Mouse (Mus musculus): ENCODE measurements around the gene Lnx1. TPM values are rescaled to one million over a fixed set of nuclear protein-coding genes. Genes with fewer than 3 reads are reported as not detected.

Lnx1 gene
- total and polyA plus RNA-seq, 2 experiments from 2014 or later = 18.7 to 36.9 TPM

DNA sequence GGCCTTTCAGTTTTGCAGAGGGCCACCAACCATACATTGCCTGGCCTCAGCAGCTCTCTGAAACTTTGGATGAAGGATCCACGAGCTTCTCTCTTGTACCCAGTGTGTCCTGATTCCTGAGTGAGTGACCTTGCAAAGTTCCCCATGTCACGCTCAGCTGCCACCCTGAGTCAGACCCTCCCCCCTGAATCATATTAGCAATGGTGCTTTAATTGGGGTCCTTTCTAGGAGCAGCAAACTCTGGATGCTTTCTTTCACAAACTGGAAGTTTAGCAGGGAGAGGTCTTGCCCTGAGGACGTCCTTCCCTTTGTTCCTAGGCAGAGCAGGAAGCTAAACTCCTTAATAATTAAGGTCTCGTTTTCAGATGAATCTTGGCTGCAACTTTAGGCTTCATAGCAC, 22.8 kb upstream of the Lnx1 start:
- Histone ChIP-seq H3K27me3 (ENCODE audit: insufficient read depth, low read length) (no peaks in the 10 kb centered on the region), H3K4me2 (ENCODE audit: low read depth, low read length, poor library complexity, severe bottlenecking) (no peak overlapping the region), H3K36me3 (ENCODE audit: insufficient read depth, low read length) (no peaks in the 10 kb centered on the region), H3K4me3 (ENCODE audit: low read depth, low read length) (no peak overlapping the region), H3K4me1 (ENCODE audit: insufficient read depth, low read length) (no peaks in the 10 kb centered on the region), H3K27ac (ENCODE audit: low read depth, low read length) (no peak overlapping the region), H3K9me3 (ENCODE audit: low read length) (no peaks in the 10 kb centered on the region), H3K9ac (replicated peaks; ENCODE audit: low read length, poor library complexity, severe bottlenecking) (no peak overlapping the region)
- TF ChIP-seq CTCF (IDR thresholded peaks at IDR 0.05) = no peak
- no peak for ATAC-seq (ENCODE audit: low FRiP score)
- 56% methylated on average over 4 of the region's 4 CpGs for WGBS
- DNase-seq (ENCODE audit: low spot score) = no peak

DNA sequence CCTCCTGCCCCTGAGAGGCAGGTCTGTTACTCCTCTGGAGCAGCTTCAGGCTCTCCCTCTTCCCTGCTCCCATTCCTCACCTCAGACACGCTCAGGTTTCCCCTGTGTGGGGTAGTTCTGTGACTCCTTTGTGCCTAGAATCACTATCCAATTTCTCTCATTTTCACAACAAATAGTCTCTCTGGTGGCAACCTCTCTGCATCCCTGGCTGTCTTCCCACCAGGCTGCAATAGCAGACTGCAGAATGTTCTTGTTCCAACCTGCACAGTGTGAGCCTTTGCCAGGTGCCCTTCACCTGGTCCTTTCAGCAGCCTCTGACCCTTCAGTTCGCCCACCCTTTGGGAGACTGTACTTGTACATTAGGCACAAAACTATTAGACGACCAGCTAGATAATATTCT, 19.1 kb upstream of the Lnx1 start:
- Histone ChIP-seq H3K27me3 (ENCODE audit: insufficient read depth, low read length) (no peaks in the 10 kb centered on the region), H3K9me3 (ENCODE audit: low read length) (no peaks in the 10 kb centered on the region), H3K4me2 (ENCODE audit: low read depth, low read length, poor library complexity, severe bottlenecking) (no peak overlapping the region), H3K9ac (replicated peaks; ENCODE audit: low read length, poor library complexity, severe bottlenecking) (no peak overlapping the region), H3K4me3 (ENCODE audit: low read depth, low read length) (no peak overlapping the region), H3K36me3 (ENCODE audit: insufficient read depth, low read length) (no peaks in the 10 kb centered on the region), H3K4me1 (ENCODE audit: insufficient read depth, low read length) (no peaks in the 10 kb centered on the region), H3K27ac (ENCODE audit: low read depth, low read length) (0 out of 2 replicates have a peak overlapping the region, but pooled peaks have one; percentile 21)
- no peak for TF ChIP-seq CTCF (IDR thresholded peaks at IDR 0.05)
- ATAC-seq (ENCODE audit: low FRiP score) (no peak), DNase-seq (ENCODE audit: low spot score) (no peak)
- WGBS = 64% methylated on average over 3 of the region's 3 CpGs

DNA sequence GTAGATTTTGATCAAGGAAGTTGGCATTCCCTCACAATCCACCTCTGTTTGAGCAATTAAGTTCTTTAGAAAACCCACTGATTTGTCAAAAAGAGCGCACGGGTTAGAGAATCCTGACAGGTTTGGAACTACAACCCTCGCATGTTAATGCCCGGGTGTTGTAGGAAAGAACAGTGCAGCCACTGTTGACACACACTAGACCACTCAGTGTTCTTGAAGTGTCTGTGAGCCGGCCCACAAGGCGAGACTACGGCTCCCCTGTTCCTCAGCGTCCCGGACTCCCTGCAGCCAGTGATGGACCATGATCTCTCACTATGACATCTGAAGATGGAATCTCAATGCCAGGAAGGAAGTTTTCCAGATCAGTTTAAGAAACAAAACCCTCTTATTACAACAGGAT, 17.9 kb upstream of the Lnx1 start:
- H3K36me3 ChIP-seq (ENCODE audit: insufficient read depth, low read length) = no peaks in the 10 kb centered on the region
- no peak overlapping the region for H3K27ac ChIP-seq (ENCODE audit: low read depth, low read length)
- ATAC-seq (ENCODE audit: low FRiP score) (no peak), DNase-seq (ENCODE audit: low spot score) (peak; percentile 55)
- H3K27me3 ChIP-seq (ENCODE audit: insufficient read depth, low read length) = no peaks in the 10 kb centered on the region
- TF ChIP-seq CTCF (IDR thresholded peaks at IDR 0.05) = no peak
- no peaks in the 10 kb centered on the region for H3K4me1 ChIP-seq (ENCODE audit: insufficient read depth, low read length)
- WGBS = 60% methylated on average over 9 of the region's 9 CpGs
- H3K9me3 ChIP-seq (ENCODE audit: low read length) = no peaks in the 10 kb centered on the region
- no peak overlapping the region for H3K4me2 ChIP-seq (ENCODE audit: low read depth, low read length, poor library complexity, severe bottlenecking)
- no peak overlapping the region for H3K4me3 ChIP-seq (ENCODE audit: low read depth, low read length)
- H3K9ac ChIP-seq (replicated peaks; ENCODE audit: low read length, poor library complexity, severe bottlenecking) = no peak overlapping the region

- no peak overlapping the region for H3K9ac ChIP-seq (replicated peaks; ENCODE audit: low read length, poor library complexity, severe bottlenecking)
- no peak for TF ChIP-seq CTCF (IDR thresholded peaks at IDR 0.05)
- no peak overlapping the region for H3K4me3 ChIP-seq (ENCODE audit: low read depth, low read length)
- H3K36me3 ChIP-seq (ENCODE audit: insufficient read depth, low read length) = no peaks in the 10 kb centered on the region
- no peaks in the 10 kb centered on the region for H3K9me3 ChIP-seq (ENCODE audit: low read length)
- ATAC-seq (ENCODE audit: low FRiP score) (no peak), DNase-seq (ENCODE audit: low spot score) (no peak)
- no peaks in the 10 kb centered on the region for H3K4me1 ChIP-seq (ENCODE audit: insufficient read depth, low read length)
- WGBS = 17% methylated on average over 7 of the region's 7 CpGs
- H3K27ac ChIP-seq (ENCODE audit: low read depth, low read length) = no peak overlapping the region
- no peak overlapping the region for H3K4me2 ChIP-seq (ENCODE audit: low read depth, low read length, poor library complexity, severe bottlenecking)
- no peaks in the 10 kb centered on the region for H3K27me3 ChIP-seq (ENCODE audit: insufficient read depth, low read length)
Measured at GRCm38 (mm10) chr5:74716165-74716564, 13.5 kb upstream of the Lnx1 start.

DNA sequence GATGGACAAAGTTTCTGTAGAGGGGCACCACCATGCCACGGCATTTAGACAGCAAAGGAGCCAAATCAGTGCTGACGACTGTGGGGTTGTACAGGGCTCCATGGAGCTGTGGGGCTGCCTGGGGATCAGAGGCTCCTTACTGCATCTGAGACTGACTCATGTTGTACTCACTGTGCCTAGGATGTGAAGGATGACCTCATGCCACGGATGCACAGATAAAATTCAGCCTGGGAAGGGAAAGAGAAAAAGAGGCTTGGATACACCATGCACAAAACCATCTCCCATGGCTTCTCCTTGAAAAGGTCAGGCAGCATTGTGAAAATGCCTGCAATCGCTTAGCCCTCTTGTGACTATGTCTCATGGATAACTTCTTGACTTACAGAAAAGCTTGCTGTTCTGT, 10.1 kb upstream of the Lnx1 start:
- no peaks in the 10 kb centered on the region for H3K36me3 ChIP-seq (ENCODE audit: insufficient read depth, low read length)
- DNase-seq (ENCODE audit: low spot score) (no peak), ATAC-seq (ENCODE audit: low FRiP score) (no peak)
- H3K9ac ChIP-seq (replicated peaks; ENCODE audit: low read length, poor library complexity, severe bottlenecking) = no peak overlapping the region
- no peaks in the 10 kb centered on the region for H3K9me3 ChIP-seq (ENCODE audit: low read length)
- no peak for TF ChIP-seq CTCF (IDR thresholded peaks at IDR 0.05)
- no peak overlapping the region for H3K4me3 ChIP-seq (ENCODE audit: low read depth, low read length)
- no peak overlapping the region for H3K4me2 ChIP-seq (ENCODE audit: low read depth, low read length, poor library complexity, severe bottlenecking)
- no peaks in the 10 kb centered on the region for H3K4me1 ChIP-seq (ENCODE audit: insufficient read depth, low read length)
- 76% methylated on average over 4 of the region's 4 CpGs for WGBS
- no peak overlapping the region for H3K27ac ChIP-seq (ENCODE audit: low read depth, low read length)
- no peaks in the 10 kb centered on the region for H3K27me3 ChIP-seq (ENCODE audit: insufficient read depth, low read length)

DNA sequence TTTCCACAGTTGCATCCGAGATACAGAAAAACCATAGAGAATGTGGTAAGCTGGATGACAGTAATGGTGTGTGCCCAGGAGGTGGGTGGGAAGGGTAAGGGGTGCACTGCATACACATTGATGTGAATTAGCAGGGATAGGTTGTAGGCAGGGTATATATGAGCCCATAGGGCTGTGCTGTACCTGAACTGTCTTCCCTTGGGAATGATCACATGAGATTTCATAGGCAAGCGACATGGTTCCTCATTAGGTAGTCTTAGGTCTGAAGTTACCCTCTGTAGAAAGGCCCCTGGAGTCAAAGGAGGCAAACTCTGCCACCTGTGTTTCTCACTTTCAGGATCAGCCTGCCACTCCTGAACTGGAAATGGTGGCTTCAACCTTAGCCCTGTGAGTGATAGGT, 9.3 kb upstream of the Lnx1 start:
- Histone ChIP-seq H3K9ac (replicated peaks; ENCODE audit: low read length, poor library complexity, severe bottlenecking) (no peak overlapping the region), H3K27ac (ENCODE audit: low read depth, low read length) (no peak overlapping the region), H3K36me3 (ENCODE audit: insufficient read depth, low read length) (no peaks in the 10 kb centered on the region), H3K9me3 (ENCODE audit: low read length) (no peaks in the 10 kb centered on the region), H3K4me2 (ENCODE audit: low read depth, low read length, poor library complexity, severe bottlenecking) (no peak overlapping the region), H3K4me1 (ENCODE audit: insufficient read depth, low read length) (no peaks in the 10 kb centered on the region), H3K27me3 (ENCODE audit: insufficient read depth, low read length) (no peaks in the 10 kb centered on the region), H3K4me3 (ENCODE audit: low read depth, low read length) (no peak overlapping the region)
- DNase-seq (ENCODE audit: low spot score) = no peak
- WGBS = 86% methylated on average over 2 of the region's 2 CpGs
- no peak for TF ChIP-seq CTCF (IDR thresholded peaks at IDR 0.05)
- no peak for ATAC-seq (ENCODE audit: low FRiP score)
